In genomic region chr16:21210667-21211338, GRCm38 (mm10) we compare ENCODE assay signal across 8 mouse cellular contexts. TPM values are rescaled to one million over a fixed set of nuclear protein-coding genes. Genes with fewer than 3 reads are reported as not detected.
DNase-seq lines count a peak whose midpoint lies in the region; ATAC-seq lines count a peak whose summit lies in the region.

No protein-coding gene starts in this region.

- H3K4me1 ChIP-seq in forebrain, embryonic 14.5 days (ENCODE audit: control insufficient read depth, insufficient read depth, low read length), result peaks cover 22% of the 10 kb centered on the region
- peaks cover 50% of the 10 kb centered on the region for H3K4me1 ChIP-seq in heart, embryonic 16.5 days (ENCODE audit: control insufficient read depth, insufficient read depth, low read length)
- H3K4me1 ChIP-seq in liver, embryonic 11.5 days (replicated peaks; ENCODE audit: control insufficient read depth, insufficient read depth, low read length), result peaks cover 29% of the 10 kb centered on the region
- H3K4me1 ChIP-seq in neural tube, embryonic 11.5 days (ENCODE audit: control insufficient read depth, insufficient read depth, low read length), result peaks cover 39% of the 10 kb centered on the region

- H3K4me2 ChIP-seq in forebrain, embryonic 14.5 days (ENCODE audit: low read length), result peak overlapping the region; percentile 61
- H3K4me2 ChIP-seq in heart, embryonic 16.5 days (ENCODE audit: low read depth, low read length), result peak overlapping the region; percentile 67
- peak overlapping the region; percentile 64 for H3K4me2 ChIP-seq in liver, embryonic 11.5 days
- peak overlapping the region; percentile 59 for H3K4me2 ChIP-seq in neural tube, embryonic 11.5 days (ENCODE audit: low read depth)

- peak overlapping the region; percentile 43 for H3K9ac ChIP-seq in forebrain, embryonic 14.5 days (ENCODE audit: low read length)
- peak overlapping the region; percentile 55 for H3K9ac ChIP-seq in heart, embryonic 16.5 days (ENCODE audit: low read length)
- 0 out of 2 replicates have a peak overlapping the region, but pooled peaks have one; percentile 30 for H3K9ac ChIP-seq in liver, embryonic 11.5 days (ENCODE audit: low read depth, low read length)
- H3K9ac ChIP-seq in neural tube, embryonic 11.5 days (ENCODE audit: low read length), result peak overlapping the region; percentile 53

- no peaks in the 10 kb centered on the region for H3K9me3 ChIP-seq in forebrain, embryonic 14.5 days (replicated peaks; ENCODE audit: control insufficient read depth, low read length)
- no peaks in the 10 kb centered on the region for H3K9me3 ChIP-seq in heart, embryonic 16.5 days (replicated peaks; ENCODE audit: control insufficient read depth, low read length)
- no peaks in the 10 kb centered on the region for H3K9me3 ChIP-seq in liver, embryonic 11.5 days (ENCODE audit: control insufficient read depth, low read length)
- no peaks in the 10 kb centered on the region for H3K9me3 ChIP-seq in neural tube, embryonic 11.5 days (ENCODE audit: control insufficient read depth, low read length)

- ATAC-seq in forebrain, embryonic 14.5 days, result peak; percentile 92
- peak; percentile 76 for ATAC-seq in heart, embryonic 16.5 days (replicated peaks; ENCODE audit: extremely low read depth, insufficient read depth, low FRiP score)
- peak; percentile 48 for ATAC-seq in liver, embryonic 11.5 days (replicated peaks; ENCODE audit: low FRiP score)
- peak; percentile 79 for ATAC-seq in neural tube, embryonic 11.5 days (ENCODE audit: insufficient read depth, low FRiP score, low TSS enrichment)

- no peaks in the 10 kb centered on the region for H3K36me3 ChIP-seq in forebrain, embryonic 14.5 days (ENCODE audit: control insufficient read depth, insufficient read depth, low read length)
- no peaks in the 10 kb centered on the region for H3K36me3 ChIP-seq in heart, embryonic 16.5 days (ENCODE audit: control insufficient read depth, insufficient read depth)
- no peaks in the 10 kb centered on the region for H3K36me3 ChIP-seq in liver, embryonic 11.5 days (ENCODE audit: control insufficient read depth, insufficient read depth, low read length)
- H3K36me3 ChIP-seq in neural tube, embryonic 11.5 days (ENCODE audit: control insufficient read depth, insufficient read depth, low read length), result peaks cover 6% of the 10 kb centered on the region

- no peaks in the 10 kb centered on the region for H3K27me3 ChIP-seq in forebrain, embryonic 14.5 days (replicated peaks; ENCODE audit: control insufficient read depth, insufficient read depth, low read length)
- no peaks in the 10 kb centered on the region for H3K27me3 ChIP-seq in heart, embryonic 16.5 days (ENCODE audit: control insufficient read depth, insufficient read depth, low read length)
- peaks cover 40% of the 10 kb centered on the region for H3K27me3 ChIP-seq in liver, embryonic 11.5 days (replicated peaks; ENCODE audit: control insufficient read depth, insufficient read depth, low read length)
- H3K27me3 ChIP-seq in neural tube, embryonic 11.5 days (ENCODE audit: control insufficient read depth, insufficient read depth, low read length), result 0 out of 2 replicates have a peak, but pooled peaks cover 3% of the 10 kb centered on the region

- H3K27ac ChIP-seq in forebrain, embryonic 14.5 days (ENCODE audit: low read depth, low read length), result peak overlapping the region; percentile 67
- H3K27ac ChIP-seq in heart, embryonic 16.5 days (ENCODE audit: low read length), result peak overlapping the region; percentile 77
- H3K27ac ChIP-seq in liver, embryonic 11.5 days (ENCODE audit: low read depth, low read length), result peak overlapping the region; percentile 65; the same call in 1 of the 2 replicates
- H3K27ac ChIP-seq in neural tube, embryonic 11.5 days (ENCODE audit: low read depth, low read length), result peak overlapping the region; percentile 82

- 0% methylated on average over 19 of the region's 25 CpGs for WGBS in forebrain, embryonic 14.5 days
- WGBS in heart, embryonic 16.5 days, result 2% methylated on average over 25 of the region's 25 CpGs
- 2% methylated on average over 25 of the region's 25 CpGs for WGBS in liver, embryonic 11.5 days
- 0% methylated on average over 23 of the region's 25 CpGs for WGBS in neural tube, embryonic 11.5 days

- peak; percentile 100 for DNase-seq in 3T3-L1 (ENCODE audit: low read depth, low spot score)
- peak; percentile 39 for DNase-seq in cerebellum, adult 11 months
- DNase-seq in forebrain, embryonic 14.5 days (ENCODE audit: low spot score), result peak; percentile 95
- peak; percentile 92 for DNase-seq in kidney, postnatal 14 days
- DNase-seq in liver, embryonic 11.5 days (ENCODE audit: low spot score), result peak; percentile 80
- DNase-seq in neural tube, embryonic 11.5 days (ENCODE audit: low spot score), result peak; percentile 91
- peak; percentile 71 for DNase-seq in urinary bladder, adult 2 months (ENCODE audit: low spot score)

- peak overlapping the region; percentile 23 for H3K4me3 ChIP-seq in forebrain, embryonic 14.5 days (ENCODE audit: low read depth, low read length)
- H3K4me3 ChIP-seq in heart, embryonic 16.5 days (ENCODE audit: low read length), result peak overlapping the region; percentile 51
- H3K4me3 ChIP-seq in liver, embryonic 11.5 days (ENCODE audit: low read depth, low read length), result peak overlapping the region; percentile 13
- peak overlapping the region; percentile 33 for H3K4me3 ChIP-seq in neural tube, embryonic 11.5 days (ENCODE audit: low read depth, low read length)

RNA-seq across cellular contexts. Expression of gene Ephb3, which starts 6.2 kb away (rescaled TPM):
- 3.1 and 4.1 TPM in 2 replicates for polyA plus RNA-seq in forebrain, embryonic 14.5 days (2014; fragmentation: Nextera tagmentation; extraction: Ambion mirVana)
- polyA plus RNA-seq in heart, embryonic 16.5 days (2015; fragmentation: Nextera tagmentation; extraction: Ambion mirVana), result 9.5 and 14.4 TPM in 2 replicates
- polyA plus RNA-seq in liver, embryonic 11.5 days (2014; fragmentation: Nextera tagmentation; extraction: Ambion mirVana), result 6.0 and 6.6 TPM in 2 replicates
- polyA plus RNA-seq in neural tube, embryonic 11.5 days (2014; fragmentation: Nextera tagmentation; extraction: Ambion mirVana), result 15.1 and 15.5 TPM in 2 replicates
- 21.2 and 21.9 TPM in 2 replicates for polyA plus RNA-seq in urinary bladder, adult 2 months (2012; rRNA removed)

RNA-seq across cellular contexts. Expression of gene Teddm3, which starts 57.0 kb away (rescaled TPM):
- not detected in 2 replicates for polyA plus RNA-seq in forebrain, embryonic 14.5 days (2014; fragmentation: Nextera tagmentation; extraction: Ambion mirVana)
- polyA plus RNA-seq in heart, embryonic 16.5 days (2015; fragmentation: Nextera tagmentation; extraction: Ambion mirVana), result not detected in 2 replicates
- not detected in 2 replicates for polyA plus RNA-seq in liver, embryonic 11.5 days (2014; fragmentation: Nextera tagmentation; extraction: Ambion mirVana)
- polyA plus RNA-seq in neural tube, embryonic 11.5 days (2014; fragmentation: Nextera tagmentation; extraction: Ambion mirVana), result not detected in 2 replicates
- not detected in 2 replicates for polyA plus RNA-seq in urinary bladder, adult 2 months (2012; rRNA removed)

Comparison
In these comparisons a context has a peak if more than half of its experiments do, and no peak if none do; other contexts are left out.
1. Peak in every context shown above with its lines: DNase-seq, ATAC-seq, H3K4me3 ChIP-seq and H3K27ac ChIP-seq.
2. DNase-seq: peak in every context shown above with its lines; median percentile 100 in 3T3-L1; 95 in forebrain, embryonic 14.5 days; 92 in kidney, postnatal 14 days; 91 in neural tube, embryonic 11.5 days; 80 in liver, embryonic 11.5 days; 71 in urinary bladder, adult 2 months; 39 in cerebellum, adult 11 months.